Mouse (Mus musculus): Measurements from ENCODE around the gene Wrb.

The Wrb gene

GRCm38 (mm10) chr16:96158511-96159080 lies 13.4 kb downstream of the Wrb start:
- DNase-seq (ENCODE audit: low read depth, low spot score) = no peak

GRCm38 (mm10) chr16:96159091-96159731 lies 14.0 kb downstream of the Wrb start:
- DNase-seq (ENCODE audit: low read depth, low spot score) = peak; percentile 36

- DNase-seq (ENCODE audit: low read depth, low spot score) = no peak
These were observed 14.7 kb downstream of the Wrb start for GRCm38 (mm10) chr16:96159794-96160346.

- DNase-seq (ENCODE audit: low read depth, low spot score) = no peak
These were observed 15.7 kb downstream of the Wrb start for GRCm38 (mm10) chr16:96160927-96161326.

GRCm38 (mm10) chr16:96161336-96161735 lies 16.1 kb downstream of the Wrb start:
- no peak for DNase-seq (ENCODE audit: low read depth, low spot score)

- no peak for DNase-seq (ENCODE audit: low read depth, low spot score)
These were observed 20.6 kb downstream of the Wrb start for GRCm38 (mm10) chr16:96165723-96166264.

- DNase-seq (ENCODE audit: low read depth, low spot score) = no peak
These were observed 23.6 kb downstream of the Wrb start for GRCm38 (mm10) chr16:96168837-96169236.

GRCm38 (mm10) chr16:96173648-96174047 lies 28.4 kb downstream of the Wrb start:
- no peak for DNase-seq (ENCODE audit: low read depth, low spot score)

GRCm38 (mm10) chr16:96175399-96175798 lies 30.2 kb downstream of the Wrb start:
- DNase-seq (ENCODE audit: low read depth, low spot score) = no peak

- no peak for DNase-seq (ENCODE audit: low read depth, low spot score)
These were observed 33.9 kb downstream of the Wrb start for GRCm38 (mm10) chr16:96179156-96179555.

GRCm38 (mm10) chr16:96187619-96188018 lies 42.4 kb downstream of the Wrb start:
- DNase-seq (ENCODE audit: low read depth, low spot score) = no peak

GRCm38 (mm10) chr16:96191531-96192506 lies 46.6 kb downstream of the Wrb start, which contains the start of gene Lca5l:
Lca5l (minus strand) TSS chr16:96192271.
- peak; percentile 99 for DNase-seq (ENCODE audit: low read depth, low spot score)

GRCm38 (mm10) chr16:96199913-96200701 lies 54.9 kb downstream of the Wrb start, which contains the start of gene Sh3bgr:
Sh3bgr (plus strand) TSS chr16:96200450.
- peak; percentile 14 for DNase-seq (ENCODE audit: low read depth, low spot score)

GRCm38 (mm10) chr16:96200702-96201028 lies 55.5 kb downstream of the Wrb start:
- no peak for DNase-seq (ENCODE audit: low read depth, low spot score)

GRCm38 (mm10) chr16:96201485-96202232 lies 56.5 kb downstream of the Wrb start:
- no peak for DNase-seq (ENCODE audit: low read depth, low spot score)

Measured in retina, postnatal 7 days (tissue).